Mouse (Mus musculus) yolk sac, embryonic 10.5 days (tissue): ENCODE results near the gene Cfdp1.

Experiments
- DNase-seq: peaks from one replicate; pipeline ENCODE4 v3.0.0-alpha.2; 2017; ENCODE audit warnings: low spot score

The Cfdp1 gene

DNA sequence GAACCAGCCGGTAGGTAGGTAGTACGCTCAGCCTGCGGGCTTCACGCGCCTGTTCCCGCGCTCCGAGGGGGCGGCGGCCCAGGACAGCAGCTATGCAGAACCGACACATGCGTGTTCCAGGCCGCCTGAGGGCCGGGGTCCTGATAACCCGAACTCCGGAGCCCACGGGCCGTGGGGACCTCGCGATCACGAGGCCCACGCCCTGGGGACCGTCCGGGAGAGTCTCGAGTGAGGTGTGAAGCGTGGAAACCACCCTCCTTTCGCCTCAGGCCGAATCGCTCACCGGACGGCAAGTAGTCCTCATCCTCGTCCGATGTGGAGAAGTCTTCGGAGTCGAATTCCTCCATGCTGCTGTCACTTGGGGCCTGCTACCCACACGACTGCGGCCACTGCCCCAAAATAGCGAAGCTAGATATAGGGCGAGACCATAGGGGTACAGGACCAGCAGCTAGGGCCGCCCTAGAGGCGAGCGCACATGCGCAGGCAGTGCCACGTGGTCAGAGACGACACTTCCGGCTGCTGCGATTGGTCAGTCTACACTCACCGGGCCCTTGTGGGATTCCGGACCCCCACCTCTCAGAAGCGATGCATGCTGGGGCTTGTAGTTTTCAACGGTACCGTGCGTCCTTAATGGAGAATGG lies at the start of gene Cfdp1:
TSS of gene Cfdp1 (minus strand) at position 431 of the 641 bp plus-strand sequence.
- peak; percentile 95 for DNase-seq

DNA sequence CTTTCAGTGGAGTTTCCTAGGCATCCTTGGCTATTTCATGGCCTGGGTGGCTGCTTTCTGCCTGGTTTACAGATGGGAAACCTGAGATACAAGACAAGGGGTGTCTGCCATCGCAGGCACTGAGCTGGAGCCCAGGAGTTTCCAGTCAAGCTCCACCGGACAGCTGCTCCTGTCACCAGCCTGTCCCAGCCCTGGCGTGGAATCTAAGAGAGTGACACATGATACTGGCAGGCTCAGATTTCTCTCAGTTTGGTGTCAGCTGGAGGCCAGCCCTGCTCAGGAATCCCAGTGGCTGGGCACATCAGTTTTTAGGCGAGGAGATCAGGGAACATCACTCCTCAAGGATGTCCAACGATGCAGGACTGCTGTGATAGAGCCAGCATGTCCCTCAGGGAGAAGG lies 48.0 kb upstream of the Cfdp1 start:
- DNase-seq: no peak

DNA sequence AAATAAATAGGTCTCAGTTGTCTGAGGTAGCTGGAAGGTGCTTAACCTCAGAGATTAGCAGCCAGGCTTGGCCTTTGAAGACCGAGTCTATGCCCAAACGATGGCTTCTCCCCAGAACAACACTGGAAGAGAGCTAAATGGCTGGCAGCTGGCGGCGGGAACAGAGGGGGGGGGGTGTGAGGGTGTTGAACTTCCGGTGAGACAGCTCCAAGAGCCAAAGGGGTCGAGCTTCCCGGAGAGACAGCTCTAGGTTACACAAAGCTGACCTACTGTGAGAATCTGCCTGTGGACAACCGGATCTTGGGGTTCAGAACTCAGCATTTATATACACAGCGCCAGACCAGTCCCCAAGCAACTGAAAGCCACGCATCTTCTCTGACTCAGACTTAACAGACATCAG lies 44.5 kb upstream of the Cfdp1 start:
- no peak for DNase-seq

DNA sequence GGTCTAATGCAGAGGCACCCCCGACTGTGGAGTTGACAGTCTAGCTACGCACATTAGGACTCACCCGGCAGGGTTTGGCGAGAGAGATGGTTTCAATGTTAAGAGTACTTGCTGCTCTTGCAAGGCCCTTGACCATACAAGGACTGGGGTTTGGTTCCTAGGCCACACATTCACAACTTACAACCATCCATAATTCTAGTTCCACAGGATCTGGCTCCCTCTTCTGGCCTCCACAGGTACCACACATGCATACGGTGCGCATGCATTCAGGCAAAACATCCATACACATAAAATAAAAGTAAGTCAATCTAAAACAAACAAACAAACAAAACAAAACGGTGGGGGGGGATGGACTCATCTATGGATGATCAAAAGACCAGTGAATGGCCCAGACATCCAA lies 40.9 kb upstream of the Cfdp1 start:
- no peak for DNase-seq

DNA sequence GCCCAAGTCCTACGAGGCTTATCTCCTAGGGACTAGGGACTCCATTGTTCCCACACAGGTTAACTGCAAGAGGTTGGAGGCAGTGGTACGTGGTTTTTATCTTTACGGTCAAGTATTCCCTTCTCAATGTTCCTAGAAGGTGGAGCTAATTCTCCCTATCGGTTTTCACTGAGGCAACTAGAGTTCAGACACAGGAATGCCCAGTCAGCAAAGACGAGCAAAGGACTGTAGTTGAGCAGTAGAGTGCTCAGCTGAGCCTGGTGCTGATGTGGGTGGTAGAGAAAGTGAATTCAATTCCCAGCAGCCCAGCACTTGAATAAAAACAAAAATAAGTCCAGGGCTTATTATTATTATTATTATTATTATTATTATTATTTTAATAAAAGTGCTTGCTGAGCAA lies 38.5 kb upstream of the Cfdp1 start:
- no peak for DNase-seq

DNA sequence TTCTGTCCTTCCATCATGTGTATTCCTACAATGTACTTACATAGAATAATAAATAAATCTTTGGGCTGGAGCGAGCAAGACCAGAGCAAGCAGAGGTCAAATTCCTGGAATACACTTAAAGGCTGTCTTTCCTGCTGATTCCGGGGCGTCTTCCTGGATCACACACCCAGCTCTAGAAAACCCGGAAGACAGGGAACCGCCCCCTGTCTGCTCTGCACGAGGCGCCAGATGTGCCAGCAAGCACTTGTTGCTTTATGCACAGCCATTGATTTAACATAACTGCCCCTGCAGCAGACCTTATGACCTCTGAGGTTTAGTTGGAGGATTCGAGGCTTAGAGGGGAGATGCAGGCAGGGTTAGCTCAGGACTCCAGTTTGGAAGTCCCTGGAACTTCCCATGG lies 37.9 kb upstream of the Cfdp1 start:
- DNase-seq: peak; percentile 70

DNA sequence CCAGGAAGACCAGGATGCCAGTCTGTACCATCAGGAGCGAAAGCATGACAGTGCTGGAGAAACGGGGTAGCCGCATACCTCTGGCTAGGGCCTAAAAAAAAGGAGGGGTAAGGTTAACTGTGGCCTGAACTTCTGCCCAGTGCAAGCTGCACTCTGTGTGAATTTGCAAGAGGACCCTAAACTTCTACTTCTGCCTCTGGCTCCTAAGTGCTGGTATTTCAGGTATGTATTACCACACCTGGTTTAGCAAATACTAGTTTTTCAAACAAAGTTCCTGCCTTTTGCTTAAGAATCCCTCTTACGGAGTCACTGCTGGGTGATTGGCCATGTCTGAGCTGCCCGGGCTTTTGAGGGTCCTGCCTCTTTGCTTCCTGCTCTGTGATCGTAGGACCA lies 36.8 kb upstream of the Cfdp1 start:
- no peak for DNase-seq

DNA sequence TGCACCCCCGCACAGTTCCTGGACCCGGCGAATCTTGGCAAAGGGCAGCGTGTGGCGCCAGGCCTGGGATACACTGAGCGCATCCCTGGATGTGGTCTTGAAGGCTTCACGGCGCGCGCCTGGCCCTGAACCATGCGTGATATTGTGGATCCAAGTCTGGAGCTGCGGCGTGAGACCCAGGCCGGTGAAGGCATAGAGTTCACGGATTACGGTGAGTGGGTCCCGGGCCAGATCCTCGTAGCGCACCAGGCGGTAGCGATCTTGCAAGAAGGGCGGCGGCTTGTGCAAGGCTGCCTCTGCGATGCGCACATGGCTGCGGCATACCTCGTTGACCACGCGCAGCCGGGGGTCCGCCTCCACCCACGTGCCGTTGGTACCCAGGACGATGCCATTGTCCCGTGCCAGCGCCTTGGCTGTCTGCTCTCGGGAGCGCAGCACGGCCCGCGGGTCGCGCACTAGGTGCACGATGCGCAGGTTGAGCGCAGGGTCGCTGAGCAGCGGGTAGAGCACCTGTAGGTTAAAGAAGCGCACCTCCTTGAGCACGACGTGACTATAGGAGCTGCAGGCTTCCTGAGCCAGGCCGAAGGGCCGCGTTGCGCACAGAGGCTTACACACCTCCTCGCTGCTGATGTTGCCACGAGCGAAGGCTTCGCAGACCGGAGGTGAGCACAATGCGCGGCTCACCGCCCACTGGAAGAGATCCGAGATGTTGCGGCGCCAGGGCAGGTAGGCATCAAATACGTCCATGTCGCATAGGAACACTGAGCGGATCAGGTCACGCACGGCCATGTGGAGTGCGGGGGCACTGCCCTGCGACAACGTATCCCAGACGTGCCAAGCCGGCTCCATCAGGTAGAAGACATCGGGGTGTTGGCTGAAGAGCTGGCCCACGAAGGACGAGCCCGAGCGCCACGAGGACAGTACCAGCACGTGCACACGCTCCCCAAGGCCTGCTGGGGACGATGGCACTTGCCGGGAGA lies 36.1 kb upstream of the Cfdp1 start:
- no peak for DNase-seq

DNA sequence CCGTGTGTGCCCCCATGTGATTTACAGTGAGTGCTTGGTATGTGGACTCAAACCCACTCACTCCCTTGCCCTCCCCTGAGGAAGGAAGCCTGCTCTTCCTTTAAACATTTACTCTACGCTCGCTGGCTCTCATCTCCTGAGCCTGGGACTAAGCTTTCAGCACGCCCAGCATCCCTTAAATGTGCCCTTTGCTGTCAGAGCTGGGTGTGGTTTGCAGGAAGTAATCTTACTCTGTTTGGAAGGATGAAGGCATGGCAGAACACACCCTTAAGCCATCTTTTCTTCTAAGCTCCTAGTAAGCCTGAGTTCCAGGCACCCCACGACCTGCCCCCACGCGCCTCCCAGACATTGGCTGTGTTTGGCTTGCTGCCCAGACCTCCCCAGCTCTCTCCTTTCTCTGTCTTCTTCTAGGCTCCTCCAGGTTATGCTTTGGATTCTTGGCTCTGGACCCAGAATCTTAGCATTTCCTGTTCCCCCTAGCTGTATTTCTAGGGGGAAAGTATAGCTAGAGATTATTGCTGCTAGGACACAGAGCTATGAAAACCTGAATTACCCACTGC lies 34.1 kb upstream of the Cfdp1 start:
- no peak for DNase-seq

DNA sequence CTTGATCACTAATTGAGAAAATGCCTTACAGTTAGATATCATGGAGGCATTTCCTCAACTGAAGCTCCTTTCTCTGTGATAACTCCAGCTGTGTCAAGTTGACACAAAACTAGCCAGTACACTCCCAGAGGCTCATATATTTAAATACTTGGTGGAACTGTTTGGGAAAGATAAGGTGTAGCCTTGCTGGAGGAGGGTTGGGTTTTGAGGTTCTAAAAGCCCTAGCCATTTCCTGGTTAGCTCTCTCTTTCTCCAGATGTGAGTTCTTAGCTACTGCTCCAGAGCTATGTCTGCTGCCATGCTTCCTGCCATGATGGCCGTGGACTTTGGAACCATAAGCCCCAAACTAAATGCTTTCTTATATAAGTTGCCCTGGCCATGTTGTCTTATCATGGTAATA lies 33.4 kb upstream of the Cfdp1 start:
- no peak for DNase-seq

DNA sequence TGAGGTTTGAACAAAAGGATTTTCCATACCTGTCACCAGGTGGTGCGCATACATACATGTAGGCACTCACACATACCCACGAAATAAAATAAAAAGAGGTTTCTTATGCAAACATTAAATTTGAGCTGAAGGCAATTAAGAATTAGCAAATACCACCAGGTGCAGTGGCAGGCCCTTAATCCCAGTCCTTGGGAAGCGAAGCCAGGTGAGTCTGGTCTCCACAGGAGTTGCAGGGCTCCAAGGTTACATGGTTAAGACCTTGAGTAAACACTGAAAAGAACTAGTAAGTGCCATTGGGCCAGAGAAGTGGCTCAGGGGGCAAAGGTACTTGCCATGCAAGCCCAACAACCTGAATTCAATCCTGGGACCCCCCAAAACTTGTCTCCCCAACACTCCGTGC lies 29.5 kb upstream of the Cfdp1 start:
- DNase-seq: no peak

DNA sequence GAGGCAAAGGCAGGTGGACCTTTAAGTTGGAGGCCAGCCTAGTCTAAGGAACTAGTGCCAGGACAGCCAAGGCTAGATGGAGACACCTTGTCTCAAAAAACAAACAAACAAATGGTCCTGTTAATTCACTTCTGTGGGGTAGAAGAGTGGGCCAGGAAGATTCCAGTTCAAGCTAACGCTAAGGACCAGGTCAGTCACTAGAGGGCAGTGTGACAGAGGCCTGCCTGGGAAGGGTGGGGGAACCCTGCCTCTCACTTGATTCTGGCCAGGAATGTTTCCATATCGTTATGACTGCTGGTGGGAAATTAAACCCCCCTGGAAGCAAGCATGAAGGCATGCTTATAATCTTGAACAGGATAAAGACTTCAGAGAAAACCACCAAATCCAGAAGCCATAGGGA lies 27.5 kb upstream of the Cfdp1 start:
- DNase-seq: no peak

DNA sequence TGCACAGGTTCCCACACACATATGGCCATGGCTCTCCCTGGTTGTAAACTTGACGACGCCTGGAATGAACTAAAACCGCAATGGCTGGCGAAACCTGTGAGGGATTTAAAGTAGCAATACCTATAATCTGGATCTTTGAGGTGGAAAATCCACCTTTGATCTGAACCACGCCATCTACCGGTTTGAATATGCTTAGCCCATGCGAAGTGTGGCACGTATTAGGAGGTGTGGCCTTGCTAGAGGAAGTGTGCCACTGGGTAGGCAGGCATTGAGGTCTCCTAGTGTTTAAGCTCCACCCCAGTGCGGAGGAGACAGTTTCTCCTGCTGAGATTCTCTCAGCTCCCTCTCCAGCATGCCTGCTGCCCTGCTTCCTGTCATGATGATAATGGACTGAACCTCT lies 23.6 kb upstream of the Cfdp1 start:
- no peak for DNase-seq

DNA sequence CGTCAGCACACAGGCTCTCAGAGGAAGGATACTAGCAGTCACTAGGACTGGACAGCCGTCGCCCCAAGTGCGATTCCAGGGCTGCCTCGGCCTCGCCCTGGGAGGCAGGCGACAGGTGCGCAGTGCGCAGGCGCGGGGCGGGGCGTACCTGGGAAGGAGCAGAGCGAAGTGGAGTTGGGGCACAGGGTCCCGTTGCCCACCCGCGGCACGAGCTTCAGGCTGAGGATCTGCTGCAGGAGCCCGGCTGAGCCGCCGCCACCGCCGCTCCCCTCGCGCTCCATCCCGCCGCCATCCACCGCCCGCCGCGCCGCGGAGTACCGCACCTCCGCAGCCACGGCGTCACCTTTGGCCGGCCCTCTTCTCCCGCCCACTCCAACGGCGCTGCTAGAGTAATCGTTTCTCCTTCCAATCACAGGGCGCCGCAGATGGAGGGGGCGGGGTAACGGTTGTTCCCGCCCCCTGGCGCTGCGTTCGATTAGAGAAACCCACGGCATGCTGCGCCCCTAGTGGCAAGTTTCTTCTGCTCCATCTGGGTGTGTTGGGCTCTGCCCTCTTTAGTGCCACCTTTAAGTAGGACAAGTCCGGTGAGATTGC lies 22.4 kb upstream of the Cfdp1 start, which contains the start of gene Tmem170:
TSS of gene Tmem170 (minus strand) at position 396 of the 594 bp plus-strand sequence.
- DNase-seq: peak; percentile 97

DNA sequence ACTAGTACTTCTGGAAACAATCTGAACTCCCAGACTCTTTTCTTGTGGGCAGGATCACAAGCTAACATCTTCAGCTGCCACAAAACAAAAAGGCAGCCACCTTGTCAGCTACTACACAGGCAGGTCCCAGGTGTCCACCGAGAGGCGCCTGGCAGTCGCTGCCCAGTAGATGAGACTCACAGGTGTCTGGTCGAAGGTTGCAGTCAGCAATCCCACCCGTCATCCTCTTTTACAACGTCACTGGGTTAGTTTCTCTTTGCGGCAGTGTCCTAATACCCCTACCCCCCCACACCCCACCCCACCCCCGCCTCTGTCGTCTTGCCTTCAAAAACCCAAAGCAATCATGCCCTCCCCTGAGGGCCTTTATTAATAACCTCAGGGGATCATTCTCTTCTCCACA lies 21.7 kb upstream of the Cfdp1 start:
- peak; percentile 35 for DNase-seq

DNA sequence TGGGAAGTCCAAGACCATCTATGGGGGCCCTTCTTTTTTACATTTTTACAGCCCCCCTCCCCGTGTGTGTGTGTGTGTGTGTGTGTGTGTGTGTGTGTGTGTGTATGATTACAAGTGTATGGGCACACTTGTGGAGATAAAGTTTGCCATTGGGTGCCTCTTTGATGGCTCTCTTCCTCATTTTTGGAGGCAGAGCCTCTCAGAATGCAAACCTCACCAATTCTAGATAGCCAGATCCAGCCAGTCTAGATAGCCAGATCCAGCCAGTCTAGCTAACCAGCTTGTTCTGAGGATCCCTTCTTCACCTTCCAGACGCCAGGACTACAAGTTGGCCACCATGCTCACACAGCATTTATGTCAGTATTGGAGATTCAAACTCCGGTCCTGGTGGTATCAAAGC lies 17.2 kb upstream of the Cfdp1 start:
- no peak for DNase-seq

DNA sequence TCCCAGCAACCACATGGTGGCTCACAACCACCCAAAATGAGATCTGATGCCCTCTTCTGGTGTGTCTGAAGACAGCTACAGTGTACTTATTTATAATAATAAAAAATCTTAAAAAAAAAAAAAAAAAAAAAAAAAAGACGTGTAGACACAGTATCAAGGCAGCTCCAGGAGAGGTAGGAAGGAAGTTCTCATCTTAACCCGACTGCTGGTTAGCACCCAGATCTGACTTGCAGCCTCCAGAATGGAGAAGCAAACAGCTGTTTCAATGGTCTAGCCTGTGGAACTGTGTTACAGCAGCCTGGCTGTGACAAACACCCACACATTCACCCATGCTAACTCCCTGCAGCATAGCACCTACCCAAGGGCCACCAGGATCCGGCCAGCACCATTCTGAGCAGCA lies 16.3 kb upstream of the Cfdp1 start:
- DNase-seq: no peak

DNA sequence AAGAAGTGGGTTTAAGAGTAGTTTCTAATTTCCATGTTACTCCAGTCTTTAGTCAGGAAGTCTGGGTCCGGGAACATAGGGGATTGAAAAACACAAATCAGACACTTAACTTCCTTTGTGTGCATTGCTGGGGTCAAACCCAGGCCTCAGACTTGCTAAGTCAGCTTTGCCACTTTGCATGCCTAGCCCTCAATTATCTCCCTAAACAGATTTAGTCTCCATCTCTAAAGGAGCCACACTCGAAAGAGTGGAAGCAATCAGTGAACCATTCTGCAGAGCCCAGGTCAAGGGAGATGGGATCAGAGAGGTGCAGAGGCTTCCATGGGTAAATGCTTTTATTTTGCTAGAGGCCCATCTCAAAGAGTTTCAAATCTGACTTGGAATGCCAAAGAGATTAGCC lies 14.6 kb upstream of the Cfdp1 start:
- no peak for DNase-seq

DNA sequence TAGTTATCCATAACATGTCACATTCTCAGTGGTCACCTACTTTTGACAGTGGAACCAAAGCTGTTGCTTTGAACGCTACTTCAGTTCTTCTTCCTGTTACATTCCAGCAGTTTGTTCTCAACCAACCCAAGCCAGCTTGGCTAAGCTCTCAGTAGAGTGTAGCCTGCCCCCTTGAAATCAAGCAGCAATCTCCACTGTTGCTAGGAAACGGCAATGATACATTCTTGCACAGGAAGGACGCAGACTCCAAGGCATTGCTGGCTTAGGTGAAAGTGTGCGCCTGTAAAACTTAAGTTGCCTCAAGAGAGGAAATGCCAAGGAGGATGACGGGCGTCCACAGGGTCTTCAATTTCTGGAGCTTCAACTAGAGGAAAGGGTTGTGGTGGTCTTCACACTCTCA lies 11.8 kb upstream of the Cfdp1 start:
- DNase-seq: no peak

DNA sequence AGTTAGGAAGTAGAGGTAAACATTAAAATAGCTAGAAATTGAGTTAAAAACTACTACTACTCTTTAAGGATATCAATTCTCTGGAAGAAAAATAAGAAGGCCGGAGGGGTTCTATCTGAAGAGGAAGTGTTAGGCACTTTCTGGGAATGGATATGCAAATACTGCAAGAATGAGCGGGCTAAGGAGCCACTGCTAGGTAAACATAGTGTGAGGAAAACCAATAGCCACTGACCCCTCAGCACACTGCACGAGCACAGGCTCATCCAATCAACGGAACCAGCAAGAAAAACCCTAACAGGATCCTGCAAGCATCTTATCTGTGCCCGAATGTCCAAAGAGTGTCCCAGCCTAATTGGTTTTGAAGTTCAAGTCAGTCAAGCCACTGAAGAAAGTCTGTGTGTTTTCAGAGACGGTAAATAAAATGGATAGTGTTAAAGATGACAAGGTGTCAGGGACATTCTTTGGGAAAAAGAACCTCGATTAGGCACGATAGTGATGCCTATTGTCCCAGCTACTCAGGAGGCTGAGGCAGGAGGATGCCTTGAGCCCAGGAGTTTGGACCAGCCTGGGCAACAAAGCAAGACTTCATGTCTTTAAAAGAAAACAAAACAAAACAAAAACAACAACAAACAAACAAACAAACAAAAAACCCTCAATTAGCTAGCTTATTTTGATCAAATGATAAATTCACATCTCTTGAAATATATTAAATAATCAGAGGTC lies 11.2 kb upstream of the Cfdp1 start:
- no peak for DNase-seq

DNA sequence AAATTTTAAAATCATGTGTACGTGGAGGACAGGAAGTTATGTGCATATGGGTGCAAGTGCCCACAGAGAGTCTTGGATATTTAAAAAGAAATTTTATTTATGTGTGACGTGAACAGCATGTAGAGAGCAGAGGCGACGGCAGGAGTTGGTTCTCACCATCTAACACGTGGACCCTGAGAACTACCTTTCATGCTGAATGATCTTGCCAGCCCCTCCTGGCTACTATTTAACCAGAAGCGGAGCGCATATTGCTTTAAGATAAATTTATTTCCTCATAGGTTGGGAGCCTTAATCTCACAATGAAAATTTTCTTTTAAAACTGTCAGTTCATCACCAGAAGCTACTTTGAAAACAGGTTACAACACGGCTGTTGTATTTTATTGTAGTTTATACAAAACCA lies 10.6 kb upstream of the Cfdp1 start:
- no peak for DNase-seq

DNA sequence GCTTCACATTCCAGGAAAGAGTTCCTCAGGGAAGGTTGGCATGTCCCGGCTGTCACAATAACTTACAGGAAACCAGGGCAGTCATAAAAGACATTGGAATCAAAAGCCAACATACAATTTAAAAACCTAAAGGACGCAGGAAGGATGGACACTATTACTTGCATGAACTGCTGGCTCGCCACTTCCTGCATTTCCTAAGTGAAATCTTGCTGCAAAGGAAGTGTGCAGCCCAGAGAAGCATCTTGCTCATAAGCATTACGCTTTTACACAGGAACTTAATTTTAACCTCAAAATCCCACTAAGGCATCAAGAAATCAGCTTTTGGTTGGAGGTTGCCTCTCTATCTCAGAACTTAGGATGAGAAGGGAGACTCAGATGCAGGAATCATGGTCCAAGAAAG lies 9.2 kb upstream of the Cfdp1 start:
- DNase-seq: no peak
